Mouse (Mus musculus): Measurements from ENCODE around the gene Rev1.

DNA sequence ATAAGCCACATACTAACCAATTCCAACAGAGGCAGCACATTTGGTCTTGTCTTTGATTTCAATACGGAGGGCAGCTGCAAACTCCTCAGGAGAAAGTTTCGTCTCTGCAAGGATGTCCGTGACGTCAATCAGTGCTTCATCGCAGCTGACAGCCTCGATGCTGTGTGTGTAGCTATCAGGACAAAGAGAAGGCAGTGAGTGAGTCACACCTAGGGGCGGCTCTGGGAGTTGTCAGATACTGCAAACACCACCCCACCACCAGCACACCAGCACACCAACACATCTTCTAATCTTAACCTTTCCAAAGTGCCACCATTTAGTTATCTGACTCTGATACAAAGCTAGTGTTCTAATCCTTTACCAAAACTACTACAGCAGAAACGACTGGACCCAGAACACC, 58.3 kb downstream of the Rev1 start:
- TF ChIP-seq CTCF (IDR thresholded peaks at IDR 0.05; ENCODE audit: borderline replicate concordance, insufficient read depth, low read depth, low read length) = no peak
- no peak for TF ChIP-seq POLR2A (IDR thresholded peaks at IDR 0.05; ENCODE audit: borderline replicate concordance, insufficient read depth, low read length)
